Mouse (Mus musculus): ENCODE measurements around the gene Rap1a.

Gene Rap1a

GRCm38 (mm10) chr3:105763132-105763851 lies 37.8 kb downstream of the Rap1a start:
- in situ Hi-C loops (cut with MboI), result no loop called here

GRCm38 (mm10) chr3:105760063-105760462 lies 41.1 kb downstream of the Rap1a start:
- in situ Hi-C loops (cut with MboI), result no loop called here

- in situ Hi-C loops (cut with MboI), result no loop called here
Observed at GRCm38 (mm10) chr3:105758658-105759057, 42.5 kb downstream of the Rap1a start.

GRCm38 (mm10) chr3:105758098-105758497 lies 43.0 kb downstream of the Rap1a start:
- in situ Hi-C loops (cut with MboI), result no loop called here

- in situ Hi-C loops (cut with MboI), result no loop called here
Observed at GRCm38 (mm10) chr3:105757323-105758083, 43.6 kb downstream of the Rap1a start.

GRCm38 (mm10) chr3:105756505-105756904 lies 44.6 kb downstream of the Rap1a start:
- in situ Hi-C loops (cut with MboI), result no loop called here

- in situ Hi-C loops (cut with MboI), result no loop called here
Observed at GRCm38 (mm10) chr3:105755123-105755522, 46.0 kb downstream of the Rap1a start.

- in situ Hi-C loops (cut with MboI), result no loop called here
Observed at GRCm38 (mm10) chr3:105754184-105754583, 47.0 kb downstream of the Rap1a start.

GRCm38 (mm10) chr3:105750810-105751209 lies 50.3 kb downstream of the Rap1a start:
- in situ Hi-C loops (cut with MboI), result no loop called here

- in situ Hi-C loops (cut with MboI), result no loop called here
Observed at GRCm38 (mm10) chr3:105746542-105746941, 54.6 kb downstream of the Rap1a start.

- in situ Hi-C loops (cut with MboI), result no loop called here
Observed at GRCm38 (mm10) chr3:105737666-105738065, 63.5 kb downstream of the Rap1a start.

GRCm38 (mm10) chr3:105737070-105737469 lies 64.1 kb downstream of the Rap1a start:
- in situ Hi-C loops (cut with MboI), result no loop called here

GRCm38 (mm10) chr3:105736148-105736547 lies 65.0 kb downstream of the Rap1a start:
- in situ Hi-C loops (cut with MboI), result no loop called here

GRCm38 (mm10) chr3:105735285-105735684 lies 65.9 kb downstream of the Rap1a start:
- in situ Hi-C loops (cut with MboI), result no loop called here

- in situ Hi-C loops (cut with MboI), result no loop called here
Observed at GRCm38 (mm10) chr3:105733538-105733937, 67.6 kb downstream of the Rap1a start.

GRCm38 (mm10) chr3:105732360-105732759 lies 68.8 kb downstream of the Rap1a start:
- in situ Hi-C loops (cut with MboI), result no loop called here

GRCm38 (mm10) chr3:105726037-105726436 lies 75.1 kb downstream of the Rap1a start:
- in situ Hi-C loops (cut with MboI), result no loop called here

GRCm38 (mm10) chr3:105722510-105722909 lies 78.6 kb downstream of the Rap1a start:
- in situ Hi-C loops (cut with MboI), result loop anchor here (5.0 kb wide), 1 partner anchor 35 kb away; the partner anchor contains the start of gene Ddx20

GRCm38 (mm10) chr3:105721681-105722201 lies 79.4 kb downstream of the Rap1a start:
- in situ Hi-C loops (cut with MboI), result loop anchor here (5.0 kb wide), 1 partner anchor 34 kb away; the partner anchor contains the start of gene Ddx20

- in situ Hi-C loops (cut with MboI), result loop anchor here (5.0 kb wide), 1 partner anchor 33 kb away; the partner anchor contains the start of gene Ddx20
Observed at GRCm38 (mm10) chr3:105720514-105720913, 80.6 kb downstream of the Rap1a start.

GRCm38 (mm10) chr3:105719979-105720378 lies 81.2 kb downstream of the Rap1a start:
- in situ Hi-C loops (cut with MboI), result loop anchor here (5.0 kb wide), 1 partner anchor 33 kb away; the partner anchor contains the start of gene Ddx20

GRCm38 (mm10) chr3:105718746-105719145 lies 82.4 kb downstream of the Rap1a start:
- in situ Hi-C loops (cut with MboI), result no loop called here

Measured in mature B cell (primary cell).